Mouse (Mus musculus): Measurements from ENCODE around the gene Pspn. TPM values are rescaled to one million over a fixed set of nuclear protein-coding genes. Genes with fewer than 3 reads are reported as not detected.

Pspn gene
- polyA plus RNA-seq, 1 experiment from 2014 or later: not detected

DNA sequence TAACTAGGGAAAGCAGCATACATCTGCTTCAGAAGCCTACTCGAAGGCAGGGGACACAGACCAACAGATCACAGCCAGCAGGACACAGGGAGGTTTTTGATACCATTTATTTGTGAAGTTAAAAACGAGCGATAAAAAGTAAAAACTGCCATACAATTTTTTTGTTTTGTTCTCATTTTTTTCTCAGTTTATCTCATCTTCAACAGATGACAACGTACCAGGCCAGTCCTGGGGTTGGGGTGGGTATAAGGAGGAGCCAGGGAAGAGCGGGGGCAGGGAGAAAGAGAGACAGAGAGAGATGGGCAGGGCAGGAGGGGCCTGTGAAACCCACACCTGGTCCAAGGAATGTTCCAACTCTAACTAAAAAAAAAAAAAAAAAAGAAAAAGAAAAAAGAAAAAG lies 21.1 kb upstream of the Pspn start:
- H3K4me1 ChIP-seq (replicated peaks): no peaks in the 10 kb centered on the region
- no peak overlapping the region for H3K27ac ChIP-seq
- H3K9ac ChIP-seq: no peak overlapping the region
- H3K36me3 ChIP-seq: peaks cover 48% of the 10 kb centered on the region
- no peaks in the 10 kb centered on the region for H3K27me3 ChIP-seq
- no peak overlapping the region for H3K4me2 ChIP-seq
- H3K4me3 ChIP-seq: no peak overlapping the region
- no peak for ATAC-seq (replicated peaks; ENCODE audit: insufficient number of reproducible peaks, insufficient read depth, low FRiP score, low read depth)
- no peaks in the 10 kb centered on the region for H3K9me3 ChIP-seq (replicated peaks)
- 82% methylated on average over 5 of the region's 5 CpGs for WGBS

DNA sequence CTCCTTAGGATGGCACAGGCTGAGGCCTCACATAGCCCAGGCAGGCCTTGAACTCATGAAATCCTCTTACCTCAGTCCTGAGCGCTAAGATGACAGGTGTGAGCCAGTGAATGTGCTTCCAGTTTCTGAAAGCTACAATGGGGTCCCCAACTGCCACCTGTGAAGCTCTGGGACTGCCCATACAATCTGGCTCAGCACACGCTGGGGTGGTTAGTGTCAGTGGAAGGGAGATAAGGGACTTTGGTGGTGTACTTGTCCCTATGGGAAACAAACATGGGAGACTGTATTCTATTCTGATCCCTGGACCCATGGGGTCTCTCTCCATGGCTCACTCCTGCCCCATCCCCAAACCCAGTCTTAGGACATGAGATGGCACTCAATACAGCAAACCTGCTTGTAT lies 19.9 kb upstream of the Pspn start:
- WGBS: 77% methylated on average over 2 of the region's 2 CpGs
- Histone ChIP-seq H3K4me3 (no peak overlapping the region), H3K4me1 (replicated peaks) (no peaks in the 10 kb centered on the region), H3K27me3 (no peaks in the 10 kb centered on the region), H3K27ac (no peak overlapping the region), H3K9ac (no peak overlapping the region), H3K36me3 (peaks cover 36% of the 10 kb centered on the region), H3K4me2 (no peak overlapping the region), H3K9me3 (replicated peaks) (no peaks in the 10 kb centered on the region)
- no peak for ATAC-seq (replicated peaks; ENCODE audit: insufficient number of reproducible peaks, insufficient read depth, low FRiP score, low read depth)

DNA sequence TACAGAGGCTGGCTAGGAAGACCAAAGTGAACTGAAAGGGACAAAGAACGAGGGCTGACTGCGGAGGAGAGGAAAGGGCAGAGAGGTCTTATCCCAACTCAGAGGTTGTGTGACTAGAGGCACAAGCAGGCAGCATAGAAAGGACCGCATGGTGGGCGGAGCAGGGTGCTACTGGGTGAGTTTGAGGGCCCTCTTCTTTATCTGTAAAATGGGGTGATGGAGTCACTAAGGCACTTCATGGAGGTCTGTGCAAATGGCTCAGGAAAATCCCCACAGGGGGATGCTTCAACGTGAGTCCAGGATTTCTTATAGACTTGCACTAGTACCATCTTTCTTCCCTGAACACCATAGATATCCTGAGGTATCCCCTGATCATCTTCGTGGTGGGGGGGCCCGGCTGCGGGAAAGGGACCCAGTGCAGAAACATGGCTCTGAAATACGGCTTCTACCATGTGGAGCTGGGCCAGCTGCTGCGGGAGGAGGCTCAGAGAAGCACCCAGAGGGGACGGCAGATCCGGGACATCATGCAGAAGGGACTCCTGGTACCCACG lies 12.5 kb upstream of the Pspn start:
- H3K9ac ChIP-seq: peak overlapping the region; percentile 81; the same call in 1 of the 2 replicates
- H3K27ac ChIP-seq: peak overlapping the region; percentile 88
- WGBS: 74% methylated on average over 13 of the region's 13 CpGs

DNA sequence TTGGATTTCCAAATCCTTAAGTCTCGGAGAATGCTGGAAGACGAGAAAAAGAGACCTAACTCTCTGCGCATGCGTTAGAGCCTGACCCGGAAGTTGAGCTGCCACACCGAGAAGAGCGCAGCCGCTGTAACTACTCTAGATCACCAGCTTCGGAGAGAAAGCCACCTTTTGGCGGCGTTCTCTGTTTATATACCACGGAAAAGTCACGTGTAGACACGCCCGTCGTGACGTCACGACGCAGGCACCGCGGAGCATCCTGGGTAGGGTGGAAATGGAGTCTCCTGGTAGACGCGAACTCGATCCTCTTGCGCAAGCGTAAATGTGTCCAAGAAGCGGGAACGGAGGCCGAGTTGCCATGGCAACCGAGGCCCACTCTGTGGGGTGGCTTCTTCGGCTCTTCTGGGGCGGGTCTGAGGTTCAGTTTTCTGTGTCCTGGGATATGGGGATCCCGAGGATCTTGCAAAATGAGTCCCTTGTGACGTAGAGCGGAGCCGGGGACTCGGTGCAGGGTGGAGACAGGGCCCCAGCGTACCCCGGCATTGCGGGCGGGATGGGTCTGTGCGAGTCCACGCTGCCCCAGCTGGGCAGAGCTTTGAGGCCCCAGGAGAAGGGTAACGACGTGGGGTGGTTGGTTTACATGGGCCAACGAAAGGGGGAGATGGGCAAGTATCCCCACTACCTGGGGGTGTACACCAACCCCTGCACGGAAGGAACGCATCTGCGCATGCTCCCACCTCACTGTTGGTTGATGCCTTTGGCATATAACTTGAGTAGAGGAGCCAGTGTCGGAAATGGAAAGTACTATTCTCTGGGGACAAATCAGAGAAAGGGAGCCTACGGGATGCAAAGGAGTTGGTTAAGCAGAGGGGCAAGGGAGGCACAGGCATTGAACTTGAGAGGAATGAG lies 11.7 kb upstream of the Pspn start, which contains the start of the genes Gtf2f1 and Gm17949:
Gtf2f1 (minus strand) TSS at position 53 of the 906 bp plus-strand sequence.
Gm17949 (plus strand) TSS at position 234 of the 906 bp plus-strand sequence.
- H3K4me1 ChIP-seq (replicated peaks): peaks cover 19% of the 10 kb centered on the region
- no peaks in the 10 kb centered on the region for H3K27me3 ChIP-seq
- no peaks in the 10 kb centered on the region for H3K9me3 ChIP-seq (replicated peaks)
- peak within 1 kb of the TSS; percentile 81 for H3K9ac ChIP-seq
- peak; percentile 91 for ATAC-seq (replicated peaks; ENCODE audit: insufficient number of reproducible peaks, insufficient read depth, low FRiP score, low read depth)
- H3K36me3 ChIP-seq: peaks cover 24% of the 10 kb centered on the region
- peak within 1 kb of the TSS; percentile 88 for H3K27ac ChIP-seq
- under 1% methylated on average over 51 of the region's 51 CpGs for WGBS
- peak within 1 kb of the TSS; percentile 89 for H3K4me2 ChIP-seq
- peak within 1 kb of the TSS; percentile 67 for H3K4me3 ChIP-seq

More for the DNA sequence above, 12.5 kb upstream of the Pspn start:
- H3K9me3 ChIP-seq (replicated peaks): no peaks in the 10 kb centered on the region
- peak overlapping the region; percentile 67 for H3K4me3 ChIP-seq
- ATAC-seq (replicated peaks; ENCODE audit: insufficient number of reproducible peaks, insufficient read depth, low FRiP score, low read depth): no peak
- H3K27me3 ChIP-seq: no peaks in the 10 kb centered on the region
- peak overlapping the region; percentile 89 for H3K4me2 ChIP-seq
- H3K4me1 ChIP-seq (replicated peaks): peaks cover 19% of the 10 kb centered on the region
- H3K36me3 ChIP-seq: peaks cover 16% of the 10 kb centered on the region

DNA sequence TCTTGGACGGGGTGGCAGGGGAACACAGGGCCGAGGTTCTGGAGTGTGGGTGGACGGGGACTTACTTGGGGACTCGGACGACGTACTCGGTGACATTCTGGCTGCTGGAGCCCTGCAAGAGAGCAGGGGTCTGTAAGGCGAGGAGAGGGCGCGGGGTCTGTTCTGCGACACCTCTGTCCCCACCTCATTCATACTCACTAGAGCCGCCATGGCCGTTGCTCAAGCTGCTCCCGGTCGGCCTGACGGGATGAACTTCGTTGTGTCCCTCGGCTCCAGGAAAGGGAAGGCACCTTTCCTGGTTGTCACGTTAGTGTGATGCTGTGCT lies 11.1 kb upstream of the Pspn start:
- Histone ChIP-seq H3K36me3 (peaks cover 31% of the 10 kb centered on the region), H3K9me3 (replicated peaks) (no peaks in the 10 kb centered on the region), H3K27me3 (no peaks in the 10 kb centered on the region), H3K4me3 (peak overlapping the region; percentile 67), H3K27ac (peak overlapping the region; percentile 72), H3K4me1 (replicated peaks) (peaks cover 19% of the 10 kb centered on the region), H3K4me2 (peak overlapping the region; percentile 84), H3K9ac (peak overlapping the region; percentile 72)
- under 1% methylated on average over 19 of the region's 19 CpGs for WGBS
- ATAC-seq (replicated peaks; ENCODE audit: insufficient number of reproducible peaks, insufficient read depth, low FRiP score, low read depth): peak; percentile 16; the same call in 1 of the 2 replicates

DNA sequence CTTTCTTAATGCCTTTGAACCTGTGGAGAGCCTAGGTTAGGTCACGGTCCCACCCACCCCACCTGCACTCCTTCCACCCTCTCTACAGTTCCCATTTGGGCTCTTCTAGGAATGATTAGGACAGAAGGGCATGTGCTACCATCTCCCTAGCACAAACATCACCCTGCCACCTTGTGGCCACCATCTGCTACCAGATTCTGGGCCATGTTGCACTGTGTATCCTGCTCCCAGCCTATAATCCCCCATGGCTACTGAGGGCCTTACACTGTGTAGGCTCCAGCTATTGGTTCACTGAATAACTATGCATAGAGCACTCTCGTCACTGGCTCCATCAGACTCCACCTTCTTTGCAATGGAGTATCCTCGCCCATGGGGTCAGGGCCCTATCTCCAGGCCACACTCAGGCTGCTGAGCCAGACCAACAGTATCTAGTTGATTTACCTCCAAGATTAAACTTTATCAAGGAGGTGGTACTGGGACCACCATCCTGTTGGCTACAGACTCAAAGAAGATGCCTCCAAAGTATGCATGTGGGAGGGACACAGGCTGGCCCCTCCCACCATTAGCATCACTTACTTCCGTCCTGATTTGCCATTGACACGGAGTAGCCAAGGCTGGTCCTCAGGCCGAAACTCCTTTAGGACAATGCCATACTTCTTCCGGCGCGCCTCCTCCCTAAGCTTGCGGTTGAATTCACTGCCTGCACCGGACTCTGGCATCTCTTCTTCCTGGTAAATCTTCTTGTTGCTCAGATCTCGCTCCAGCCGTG lies 7.5 kb upstream of the Pspn start:
- WGBS: 91% methylated on average over 13 of the region's 13 CpGs
- H3K36me3 ChIP-seq: peaks cover 61% of the 10 kb centered on the region

DNA sequence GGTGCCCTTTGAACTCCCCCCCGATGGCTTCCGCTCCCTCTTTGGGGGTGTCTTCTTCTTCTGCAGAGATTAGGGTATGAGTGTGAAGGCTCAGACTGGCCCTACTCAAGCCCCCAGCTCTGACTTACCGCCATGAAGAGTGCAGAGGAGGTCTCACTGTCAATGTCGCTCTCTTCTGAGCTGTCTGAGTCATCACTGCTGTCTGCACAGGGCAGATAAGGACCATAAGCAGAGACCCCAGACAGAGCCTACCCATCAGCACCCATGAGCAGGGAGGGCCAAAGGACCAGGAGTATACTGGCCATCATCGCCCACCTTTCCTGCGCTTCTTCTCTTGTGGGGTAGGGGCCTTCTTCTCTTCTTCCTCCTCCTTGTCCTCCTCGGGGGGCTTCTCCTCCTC lies 4.2 kb upstream of the Pspn start:
- Histone ChIP-seq H3K9ac (no peak overlapping the region), H3K27me3 (no peaks in the 10 kb centered on the region), H3K9me3 (replicated peaks) (no peaks in the 10 kb centered on the region), H3K4me2 (no peak overlapping the region), H3K27ac (no peak overlapping the region), H3K36me3 (peaks cover 70% of the 10 kb centered on the region), H3K4me1 (replicated peaks) (peaks cover 20% of the 10 kb centered on the region), H3K4me3 (no peak overlapping the region)
- ATAC-seq (replicated peaks; ENCODE audit: insufficient number of reproducible peaks, insufficient read depth, low FRiP score, low read depth): no peak
- WGBS: 76% methylated on average over 7 of the region's 7 CpGs

More for the DNA sequence above, 7.5 kb upstream of the Pspn start:
- ATAC-seq (replicated peaks; ENCODE audit: insufficient number of reproducible peaks, insufficient read depth, low FRiP score, low read depth): no peak
- Histone ChIP-seq H3K4me3 (no peak overlapping the region), H3K27me3 (no peaks in the 10 kb centered on the region), H3K4me2 (no peak overlapping the region), H3K4me1 (replicated peaks) (peaks cover 15% of the 10 kb centered on the region), H3K9ac (no peak overlapping the region), H3K9me3 (replicated peaks) (no peaks in the 10 kb centered on the region), H3K27ac (no peak overlapping the region)

DNA sequence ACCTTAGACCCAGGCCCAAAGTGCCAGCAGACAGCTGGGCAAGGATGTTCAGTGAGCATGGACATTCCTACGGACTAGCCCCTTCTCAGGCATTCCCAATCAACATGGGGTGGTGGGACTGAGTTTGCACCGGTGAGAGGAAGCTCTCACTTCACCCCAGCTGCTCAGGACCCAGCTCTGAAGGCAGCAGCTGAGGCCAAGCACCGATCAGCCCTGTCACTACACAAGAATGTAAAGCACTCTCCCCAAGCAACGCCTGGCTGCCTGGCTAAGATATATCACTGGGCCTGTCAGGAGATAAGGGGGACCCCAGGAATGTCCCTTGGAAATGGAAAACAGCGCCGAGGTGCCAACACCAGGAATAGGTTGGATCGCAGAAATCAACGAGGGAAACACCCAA lies 1.4 kb upstream of the Pspn start:
- 15% methylated on average over 8 of the region's 8 CpGs for WGBS
- H3K36me3 ChIP-seq: peaks cover 43% of the 10 kb centered on the region
- ATAC-seq (replicated peaks; ENCODE audit: insufficient number of reproducible peaks, insufficient read depth, low FRiP score, low read depth): no peak
- H3K9me3 ChIP-seq (replicated peaks): no peaks in the 10 kb centered on the region
- peak overlapping the region; percentile 9; the same call in 1 of the 2 replicates for H3K4me2 ChIP-seq
- H3K9ac ChIP-seq: 0 out of 2 replicates have a peak overlapping the region, but pooled peaks have one; percentile 25
- H3K27me3 ChIP-seq: no peaks in the 10 kb centered on the region
- no peak overlapping the region for H3K4me3 ChIP-seq
- peak overlapping the region; percentile 77 for H3K27ac ChIP-seq
- H3K4me1 ChIP-seq (replicated peaks): peaks cover 36% of the 10 kb centered on the region

DNA sequence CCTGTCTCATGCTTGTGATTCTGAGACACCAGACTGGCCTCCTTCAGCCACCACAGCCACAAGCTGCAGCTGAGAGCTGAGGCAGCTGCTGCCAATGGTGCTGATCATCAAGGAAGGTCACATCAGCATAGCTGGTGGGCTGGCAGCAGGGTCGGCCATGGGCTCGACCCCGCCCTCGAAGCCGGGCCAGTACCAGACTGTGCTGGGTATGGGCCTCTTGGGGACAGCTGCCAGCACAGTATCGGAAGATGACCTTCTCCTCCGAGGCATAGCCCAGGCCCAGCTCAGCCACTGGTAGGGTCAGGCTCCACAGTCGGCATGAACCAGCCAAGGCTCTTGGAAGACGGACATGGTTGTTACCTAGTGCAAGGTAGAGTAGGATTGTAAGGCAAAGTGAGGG lies 404 bp downstream of the Pspn start:
- Histone ChIP-seq H3K36me3 (peaks cover 42% of the 10 kb centered on the region), H3K9ac (no peak overlapping the region)

DNA sequence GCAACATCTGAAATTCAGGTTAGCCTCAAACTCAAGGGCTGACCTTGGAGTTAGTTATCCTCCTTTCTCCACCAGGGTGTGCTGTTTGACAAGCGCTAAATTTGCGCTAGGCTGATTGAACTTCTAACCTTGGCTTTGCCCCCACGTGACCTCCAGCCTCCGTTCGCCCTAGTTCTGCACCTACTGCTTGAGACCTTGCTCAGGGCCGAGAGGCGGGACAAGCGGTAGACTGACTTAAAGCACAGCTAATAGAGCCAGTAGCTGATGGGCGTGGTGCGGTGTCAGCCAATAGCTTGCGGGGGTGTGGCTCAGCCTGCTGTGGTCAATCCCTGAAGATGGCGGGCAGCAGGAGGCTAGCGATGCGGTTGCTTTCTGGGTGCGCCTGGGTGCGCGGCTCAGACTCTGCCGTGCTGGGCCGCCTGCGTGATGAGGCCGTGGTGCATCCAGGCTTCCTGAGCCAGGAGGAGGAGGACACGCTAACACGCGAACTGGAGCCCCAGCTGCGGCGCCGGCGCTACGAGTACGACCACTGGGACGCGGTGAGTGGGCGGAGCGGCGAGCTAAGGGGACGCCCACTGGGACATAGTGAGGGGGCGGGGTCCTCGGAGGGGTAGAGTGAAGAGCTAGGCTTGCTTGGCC lies 2.7 kb downstream of the Pspn start, which contains the start of gene Alkbh7:
Alkbh7 (plus strand) TSS at position 311 of the 639 bp plus-strand sequence.
- Histone ChIP-seq H3K4me3 (peak within 1 kb of the TSS; percentile 86), H3K9me3 (replicated peaks) (no peaks in the 10 kb centered on the region), H3K9ac (peak within 1 kb of the TSS; percentile 58), H3K27me3 (no peaks in the 10 kb centered on the region), H3K4me1 (replicated peaks) (peaks cover 36% of the 10 kb centered on the region), H3K27ac (peak within 1 kb of the TSS; percentile 87), H3K4me2 (peak within 1 kb of the TSS; percentile 82), H3K36me3 (peaks cover 47% of the 10 kb centered on the region)
- peak; percentile 99 for ATAC-seq (replicated peaks; ENCODE audit: insufficient number of reproducible peaks, insufficient read depth, low FRiP score, low read depth)
- under 1% methylated on average over 38 of the region's 38 CpGs for WGBS

More for the DNA sequence above, 404 bp downstream of the Pspn start:
- Histone ChIP-seq H3K27me3 (no peaks in the 10 kb centered on the region), H3K27ac (no peak overlapping the region), H3K4me2 (no peak overlapping the region), H3K4me1 (replicated peaks) (peaks cover 36% of the 10 kb centered on the region), H3K4me3 (no peak overlapping the region), H3K9me3 (replicated peaks) (no peaks in the 10 kb centered on the region)
- 91% methylated on average over 9 of the region's 9 CpGs for WGBS
- no peak for ATAC-seq (replicated peaks; ENCODE audit: insufficient number of reproducible peaks, insufficient read depth, low FRiP score, low read depth)
